Mouse (Mus musculus) stomach, embryonic 15.5 days (tissue): ENCODE measurements at regions not wholly inside any gene's neighbourhood (a gene's known extent, or its start where the extent isn't known, plus 50 kb on each side); places are given as distances from the start of the nearest gene placed in this dataset.
A peak's percentile ranks its signal among the peaks of the same experiment; 100 is the strongest.

ENCODE experiments used
- ATAC-seq: fragments of 200-750 bp; cut with Nextera tagmentation; 2 replicates; pipeline ENCODE4 v1.8.0; 2017; ENCODE audit warnings: low read depth, moderate number of reproducible peaks, moderate TSS enrichment; ENCODE audit not compliant: insufficient read depth, low FRiP score
- H3K27ac ChIP-seq: fragments of 300-500 bp; sonication (generic); 2 replicates; pipeline ENCODE4 v1.5.1; 2015; ENCODE audit warnings: mild to moderate bottlenecking, inconsistent platforms
- H3K27me3 ChIP-seq: fragments of 300-500 bp; sonication (generic); replicated peaks from 2 replicates; pipeline ENCODE4 v1.6.1; 2015; ENCODE audit warnings: inconsistent platforms
- H3K36me3 ChIP-seq: fragments of 300-500 bp; sonication (generic); 2 replicates; pipeline ENCODE4 v1.6.1; 2015; ENCODE audit warnings: inconsistent platforms
- H3K4me1 ChIP-seq: fragments of 300-500 bp; sonication (generic); 2 replicates; pipeline ENCODE4 v1.6.1; 2015; ENCODE audit warnings: inconsistent platforms
- H3K4me2 ChIP-seq: fragments of 300-500 bp; sonication (generic); 2 replicates; pipeline ENCODE4 v1.6.1; 2015; ENCODE audit warnings: mild to moderate bottlenecking, inconsistent platforms
- H3K4me3 ChIP-seq: fragments of 300-500 bp; sonication (generic); replicated peaks from 2 replicates; pipeline ENCODE4 v1.5.1; 2015; ENCODE audit warnings: inconsistent platforms
- H3K9ac ChIP-seq: fragments of 300-500 bp; sonication (generic); 2 replicates; pipeline ENCODE4 v1.6.1; 2015; ENCODE audit warnings: inconsistent platforms
- H3K9me3 ChIP-seq: fragments of 300-500 bp; sonication (generic); 2 replicates; pipeline ENCODE4 v1.6.1; 2016; ENCODE audit warnings: inconsistent platforms
- WGBS: fragments of 180-500 bp; shearing (Covaris S2); methylation state at CpG from one replicate; pipeline ENCODE4 v1.1.7; 2015; 5-methylcytosine and 5-hydroxymethylcytosine counted together

DNA sequence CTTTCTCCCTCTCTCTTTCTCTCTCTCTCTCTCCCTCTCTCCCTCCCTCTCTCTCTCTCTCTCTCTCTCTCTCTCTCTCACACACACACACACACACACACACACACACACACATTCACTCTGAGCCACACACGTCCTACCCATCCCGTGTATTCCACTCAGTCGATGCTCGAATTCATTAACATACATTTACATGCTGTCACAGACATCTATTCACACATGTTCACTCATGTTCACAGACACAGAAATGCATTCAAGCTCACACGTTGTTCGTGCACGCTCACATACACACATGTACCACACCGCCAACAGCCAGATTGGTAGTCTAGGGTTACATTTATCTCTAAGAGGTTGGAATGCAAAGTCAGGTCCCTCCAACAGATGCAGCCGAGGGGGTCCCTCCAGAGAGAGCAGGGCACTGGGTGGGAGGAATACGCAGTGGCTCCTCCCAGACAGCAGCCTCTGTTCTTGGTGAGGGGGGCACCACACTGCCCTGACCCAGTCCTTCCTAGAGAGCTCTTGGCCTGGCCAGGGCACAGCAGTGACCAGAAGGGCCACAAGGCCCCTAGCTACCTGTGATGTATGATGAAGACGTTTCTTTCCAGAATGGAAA, 96.8 kb downstream of the Tle3 start:
- Histone ChIP-seq H3K4me3 (no peak overlapping the region), H3K9ac (no peak overlapping the region), H3K27ac (no peak overlapping the region), H3K36me3 (no peaks in the 10 kb centered on the region), H3K27me3 (0 out of 2 replicates have a peak, but pooled peaks cover 3% of the 10 kb centered on the region), H3K4me2 (no peak overlapping the region), H3K9me3 (0 out of 2 replicates have a peak, but pooled peaks cover 3% of the 10 kb centered on the region), H3K4me1 (no peaks in the 10 kb centered on the region)
- no peak for ATAC-seq
- 57% methylated on average over 11 of the region's 11 CpGs for WGBS

DNA sequence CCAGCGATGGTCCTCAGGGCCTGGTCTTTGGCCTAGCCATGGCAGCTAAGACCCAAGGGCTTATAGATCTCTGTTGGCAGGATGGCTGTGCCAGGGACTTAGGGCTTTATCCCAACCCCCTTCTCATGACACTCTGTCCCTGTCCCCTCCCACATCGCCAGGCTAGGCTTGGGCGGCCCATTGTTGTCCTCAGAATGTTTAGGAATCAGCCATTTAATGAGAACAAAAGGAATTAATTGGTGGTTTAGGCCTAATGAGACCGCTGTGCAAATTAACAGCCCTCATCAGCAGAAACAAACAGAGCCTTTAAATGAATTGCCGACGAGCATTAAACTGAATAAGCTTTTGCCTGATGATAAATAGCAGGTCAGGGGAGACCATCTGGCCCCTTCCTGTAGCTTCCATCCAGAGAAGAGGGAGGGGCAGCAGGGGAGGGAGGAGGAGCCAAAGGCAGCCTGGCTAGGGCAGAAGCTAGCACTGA, 96.2 kb downstream of the Tle3 start:
- Histone ChIP-seq H3K27me3 (0 out of 2 replicates have a peak, but pooled peaks cover 3% of the 10 kb centered on the region), H3K4me1 (no peaks in the 10 kb centered on the region), H3K9me3 (0 out of 2 replicates have a peak, but pooled peaks cover 3% of the 10 kb centered on the region), H3K27ac (no peak overlapping the region), H3K4me3 (no peak overlapping the region), H3K36me3 (no peaks in the 10 kb centered on the region), H3K4me2 (no peak overlapping the region), H3K9ac (no peak overlapping the region)
- WGBS, result 33% methylated on average over 6 of the region's 6 CpGs
- 0 out of 2 replicates have a peak, but pooled peaks have one; percentile 39 for ATAC-seq
